In the genomic region with DNA sequence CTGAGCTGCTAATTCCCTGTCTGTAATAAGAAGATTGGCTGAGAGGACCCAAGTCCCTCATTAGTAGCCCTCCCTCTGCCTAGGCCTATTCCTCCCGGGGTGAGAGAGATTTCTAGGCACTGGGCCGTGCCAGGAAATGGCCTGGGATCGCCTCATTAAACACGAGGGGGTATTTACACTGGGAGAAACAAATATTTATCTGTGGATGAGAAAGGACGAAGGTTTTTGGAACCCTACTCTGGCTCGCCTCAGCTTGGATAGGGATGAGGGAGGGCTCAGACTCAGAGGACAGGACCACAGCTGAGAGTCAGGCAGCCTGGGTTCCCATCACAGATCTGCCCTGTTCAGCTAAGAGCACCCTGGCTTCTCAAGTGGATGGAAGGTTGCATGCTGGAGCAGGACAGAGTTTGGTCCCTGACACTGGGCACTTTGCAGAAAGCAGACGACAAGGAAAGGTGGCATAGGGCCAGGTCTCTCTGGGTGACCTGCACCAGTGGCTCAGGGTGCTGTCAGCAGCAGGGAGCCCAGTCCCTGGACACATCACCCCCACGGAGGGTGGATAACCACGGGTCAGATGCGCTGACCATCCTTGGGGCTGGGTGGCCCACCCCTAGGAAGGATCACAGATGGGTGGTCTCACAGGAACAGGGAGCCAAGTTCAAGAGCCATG, we compare ENCODE assay signal across 13 mouse cellular contexts.
A peak's percentile ranks its signal among the peaks of the same experiment; 100 is the strongest.
DNase-seq lines count a peak whose midpoint lies in the region; ATAC-seq and TF ChIP-seq lines count a peak whose summit lies in the region.
"Had no signal": no experiment of that assay in that cellular context is flagged by ENCODE, and none has a peak within 500 bp of the region (broad histone marks: within the 10 kb centered on the region; RNA-seq: fewer than 3 reads in every experiment).

No protein-coding gene starts in this region.

- peaks cover 26% of the 10 kb centered on the region for H3K4me1 ChIP-seq in midbrain, embryonic 10.5 days
- peaks cover 11% of the 10 kb centered on the region; the same call in 1 of the 2 replicates for H3K4me1 ChIP-seq in midbrain, embryonic 11.5 days (ENCODE audit: control insufficient read depth, insufficient read depth, low read length)
- H3K4me1 ChIP-seq in lung, adult 2 months (ENCODE audit: control insufficient read depth, insufficient read depth, low read length): peaks cover 11% of the 10 kb centered on the region
- peaks cover 27% of the 10 kb centered on the region for H3K4me1 ChIP-seq in stomach, embryonic 15.5 days

- DNase-seq in cerebellum, postnatal 25 days: peak; percentile 27 to 38
- no peak for DNase-seq in cerebellum, adult 9-10 months
- no peak for DNase-seq in midbrain, embryonic 10.5 days (ENCODE audit: low spot score)
- DNase-seq in midbrain, embryonic 11.5 days (ENCODE audit: low spot score, missing footprints): no peak
- peak; percentile 23 for DNase-seq in lung, adult 2 months
- DNase-seq in left cerebral cortex, postnatal 4 days: no peak
- no peak for DNase-seq in gastrocnemius, postnatal 36 days
- DNase-seq: embryo, embryonic 11 days; spleen, adult 18-20 months; thymus, postnatal 25 days had no signal

- 67% methylated on average over 10 of the region's 10 CpGs for WGBS in midbrain, embryonic 10.5 days
- WGBS in midbrain, embryonic 11.5 days: 67% methylated on average over 10 of the region's 10 CpGs
- WGBS in lung, adult 2 months: 36% methylated on average over 10 of the region's 10 CpGs
- WGBS in stomach, embryonic 15.5 days: 47% methylated on average over 10 of the region's 10 CpGs

- peak overlapping the region; percentile 42; the same call in 1 of the 2 replicates for H3K27ac ChIP-seq in midbrain, embryonic 10.5 days (replicated peaks)
- no peak overlapping the region for H3K27ac ChIP-seq in midbrain, embryonic 11.5 days (ENCODE audit: low read depth, low read length)
- peak overlapping the region; percentile 54; the same call in 1 of the 2 replicates for H3K27ac ChIP-seq in stomach, embryonic 15.5 days
- H3K27ac ChIP-seq: hindbrain, postnatal 0 days; midbrain, embryonic 12.5 days had no signal

- H3K9me3 ChIP-seq in midbrain, embryonic 10.5 days (replicated peaks): no peaks in the 10 kb centered on the region
- H3K9me3 ChIP-seq in midbrain, embryonic 11.5 days (ENCODE audit: control insufficient read depth, low read length): no peaks in the 10 kb centered on the region
- no peaks in the 10 kb centered on the region for H3K9me3 ChIP-seq in stomach, embryonic 15.5 days
- H3K9me3 ChIP-seq: midbrain, embryonic 12.5 days had no signal

- ATAC-seq in midbrain, embryonic 11.5 days (ENCODE audit: low FRiP score): no peak
- no peak for ATAC-seq in stomach, embryonic 15.5 days (ENCODE audit: insufficient read depth, low FRiP score, low read depth)
- ATAC-seq: hindbrain, postnatal 0 days had no signal

- no peak overlapping the region for H3K9ac ChIP-seq in midbrain, embryonic 11.5 days (ENCODE audit: low read length)
- no peak overlapping the region for H3K9ac ChIP-seq in stomach, embryonic 15.5 days
- H3K9ac ChIP-seq: midbrain, embryonic 12.5 days had no signal

- peaks cover 19% of the 10 kb centered on the region for H3K27me3 ChIP-seq in midbrain, embryonic 10.5 days (ENCODE audit: low read depth, poor library complexity, severe bottlenecking)
- H3K27me3 ChIP-seq in midbrain, embryonic 11.5 days (ENCODE audit: control insufficient read depth, insufficient read depth, low read length): no peaks in the 10 kb centered on the region
- H3K27me3 ChIP-seq in stomach, embryonic 15.5 days (replicated peaks): no peaks in the 10 kb centered on the region
- H3K27me3 ChIP-seq: midbrain, embryonic 12.5 days had no signal

- H3K36me3 ChIP-seq in midbrain, embryonic 10.5 days: no peaks in the 10 kb centered on the region
- H3K36me3 ChIP-seq in midbrain, embryonic 11.5 days (ENCODE audit: control insufficient read depth, insufficient read depth, low read length): no peaks in the 10 kb centered on the region
- no peaks in the 10 kb centered on the region for H3K36me3 ChIP-seq in stomach, embryonic 15.5 days
- H3K36me3 ChIP-seq: midbrain, embryonic 12.5 days had no signal

- H3K4me3 ChIP-seq in midbrain, embryonic 10.5 days: no peak overlapping the region
- H3K4me3 ChIP-seq in midbrain, embryonic 11.5 days (ENCODE audit: low read depth, low read length): no peak overlapping the region
- no peak overlapping the region for H3K4me3 ChIP-seq in lung, adult 2 months (replicated peaks; ENCODE audit: extremely low read depth, low read depth, low read length)
- H3K4me3 ChIP-seq in stomach, embryonic 15.5 days (replicated peaks): no peak overlapping the region
- H3K4me3 ChIP-seq: midbrain, embryonic 12.5 days had no signal

- H3K4me2 ChIP-seq in midbrain, embryonic 11.5 days: no peak overlapping the region
- H3K4me2 ChIP-seq in stomach, embryonic 15.5 days: no peak overlapping the region
- H3K4me2 ChIP-seq: midbrain, embryonic 12.5 days had no signal

- TF ChIP-seq POLR2A in lung, adult 2 months (IDR thresholded peaks at IDR 0.05; ENCODE audit: borderline replicate concordance, extremely low read depth, low read depth, low read length): no peak

- intact Hi-C loops in left cerebral cortex, postnatal 4 days (cut with DNase I): no loop called here
- intact Hi-C loops in gastrocnemius, postnatal 36 days (cut with DNase I): no loop called here

- TF ChIP-seq CTCF in lung, adult 2 months (IDR thresholded peaks at IDR 0.05; ENCODE audit: insufficient read depth, low read length): no peak

Comparison
In these comparisons a context has a peak if more than half of its experiments do, and no peak if none do; other contexts are left out.
1. DNase-seq: peak in cerebellum, postnatal 25 days (2 of 2) and lung, adult 2 months (single experiment); none in cerebellum, adult 9-10 months (single experiment), midbrain, embryonic 10.5 days (single experiment), midbrain, embryonic 11.5 days (single experiment), left cerebral cortex, postnatal 4 days (single experiment) and gastrocnemius, postnatal 36 days (0 of 2).